Mouse (Mus musculus) adrenal gland, postnatal 36 days (tissue): ENCODE data around the gene Limk2. TPM values are rescaled to one million over a fixed set of nuclear protein-coding genes. Genes with fewer than 3 reads are reported as not detected.

Experiments used
- DNase-seq, 2 experiments: peaks; one replicate each; pipeline ENCODE4 v3.0.0; 2021; ENCODE audit warnings: mixed read lengths in 1 of 2
- total RNA-seq, 2 experiments: library from RNA; stranded (reverse); gene quantifications; 2 replicates each; pipeline ENCODE4 v1.2.3; 2021

Gene Limk2
- total RNA-seq, 2 experiments from 2014 or later = 15.6 to 25.4 TPM

DNA sequence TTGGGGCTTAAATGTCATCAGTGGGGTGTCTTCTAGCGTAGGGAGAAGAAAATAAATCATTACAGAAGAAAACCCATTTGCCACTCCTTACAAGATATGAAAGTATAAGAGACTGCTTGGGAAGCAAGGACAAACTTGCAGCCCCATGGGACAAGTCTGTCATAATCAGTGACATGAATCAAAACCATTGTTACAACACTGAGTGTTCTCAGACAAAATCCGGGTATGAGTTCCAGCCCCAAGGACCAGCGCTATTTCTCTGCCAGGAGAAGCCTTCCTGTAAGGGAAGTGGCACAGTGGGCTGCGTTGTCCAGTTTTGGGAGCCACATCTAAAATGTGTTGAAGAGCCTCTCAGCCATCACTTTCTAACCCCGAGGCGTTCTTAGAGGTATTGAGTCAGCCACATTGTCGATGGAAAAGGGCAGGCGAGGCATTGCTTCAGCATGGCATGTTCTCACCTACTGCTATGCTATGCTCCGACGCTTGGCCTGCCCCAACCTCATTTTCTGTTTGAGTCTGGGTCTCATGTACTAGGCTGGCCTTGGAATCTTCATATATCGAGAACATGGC, 74.8 kb downstream of the Limk2 start:
- DNase-seq = peak in 1 of 2 experiments; percentile 41

DNA sequence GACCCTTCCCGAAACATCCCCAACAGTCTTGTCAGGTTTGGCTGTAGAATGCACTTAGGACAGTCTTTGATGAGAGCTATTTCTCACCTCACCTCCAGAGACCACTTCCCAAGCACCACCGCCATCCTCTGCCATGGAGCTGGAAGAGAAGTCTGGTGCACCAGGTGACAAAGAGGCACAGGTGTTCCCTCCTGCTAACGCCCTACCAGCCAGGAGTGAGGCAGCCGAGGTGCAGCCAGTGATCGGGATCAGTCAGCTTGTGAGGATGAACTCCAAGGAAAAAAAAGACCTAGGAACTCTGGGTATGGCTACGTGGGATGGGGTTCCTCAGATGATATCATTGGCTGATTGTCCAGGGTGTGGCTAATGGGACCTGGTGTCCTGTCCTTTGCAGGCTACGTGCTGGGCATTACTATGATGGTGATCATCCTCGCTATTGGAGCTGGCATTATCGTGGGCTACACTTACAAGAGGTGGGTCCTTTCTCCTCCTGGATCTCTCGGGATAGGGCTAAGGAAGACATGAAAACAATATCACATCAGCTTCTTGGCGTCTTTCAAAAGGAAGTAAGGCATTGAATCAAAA, 75.8 kb downstream of the Limk2 start:
- no peak for DNase-seq

- peak; percentile 95 to 96 for DNase-seq
Measured at GRCm38 (mm10) chr11:3331756-3332642, 77.0 kb downstream of the Limk2 start.

GRCm38 (mm10) chr11:3330991-3331750, 77.8 kb downstream of the Limk2 start:
- peak in 1 of 2 experiments; percentile 20 for DNase-seq

- DNase-seq = peak; percentile 88 to 91
Measured at GRCm38 (mm10) chr11:3330566-3330965, 78.4 kb downstream of the Limk2 start.

- DNase-seq = no peak
Measured at GRCm38 (mm10) chr11:3329891-3330451, 79.0 kb downstream of the Limk2 start, which contains the start of gene Pik3ip1. TSS of gene Pik3ip1 (plus strand) at chr11:3330401.

DNA sequence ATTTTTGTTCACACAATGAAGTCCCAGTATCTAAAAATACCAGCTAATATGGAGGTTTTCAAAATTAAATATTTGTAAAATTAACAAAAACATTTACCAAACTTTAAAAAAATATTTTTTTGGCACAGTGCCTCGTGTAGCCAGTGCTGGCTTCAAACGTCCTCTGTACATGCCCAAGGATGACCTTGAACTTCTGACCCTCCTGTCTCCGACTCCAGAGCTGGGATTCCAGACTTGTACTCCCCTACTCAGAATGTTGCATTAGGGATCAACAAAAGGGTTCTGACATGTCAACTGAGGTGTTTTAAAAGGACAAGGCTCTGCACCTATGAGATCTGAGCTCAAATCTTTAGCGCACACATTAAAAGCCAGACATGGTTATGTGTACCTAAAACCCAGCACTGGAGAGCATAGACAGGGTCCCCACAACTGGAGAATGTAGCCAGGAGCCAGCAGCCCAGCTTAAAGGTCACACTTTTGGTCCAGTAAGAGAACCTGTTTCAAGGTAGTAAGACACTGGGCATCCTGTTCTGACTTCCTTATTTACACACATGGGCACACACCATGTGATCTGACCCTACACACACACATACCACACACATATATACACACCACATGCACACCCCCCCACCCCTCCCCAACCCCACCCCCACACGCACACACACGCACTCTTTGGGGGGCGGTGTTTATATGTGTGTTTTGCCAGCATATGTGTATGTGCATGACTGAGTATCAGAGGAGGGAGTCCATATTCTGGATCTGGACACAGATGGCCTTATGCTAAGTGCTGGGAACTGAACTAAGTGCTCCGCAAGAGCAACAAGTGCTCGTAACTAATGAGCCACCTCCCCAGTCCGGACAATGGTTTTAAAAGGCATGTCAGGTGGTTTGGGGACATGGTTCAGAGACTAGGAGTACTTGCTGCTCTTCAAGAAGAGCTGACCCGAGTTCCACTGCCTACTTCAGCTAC, 79.9 kb downstream of the Limk2 start:
- no peak for DNase-seq

DNA sequence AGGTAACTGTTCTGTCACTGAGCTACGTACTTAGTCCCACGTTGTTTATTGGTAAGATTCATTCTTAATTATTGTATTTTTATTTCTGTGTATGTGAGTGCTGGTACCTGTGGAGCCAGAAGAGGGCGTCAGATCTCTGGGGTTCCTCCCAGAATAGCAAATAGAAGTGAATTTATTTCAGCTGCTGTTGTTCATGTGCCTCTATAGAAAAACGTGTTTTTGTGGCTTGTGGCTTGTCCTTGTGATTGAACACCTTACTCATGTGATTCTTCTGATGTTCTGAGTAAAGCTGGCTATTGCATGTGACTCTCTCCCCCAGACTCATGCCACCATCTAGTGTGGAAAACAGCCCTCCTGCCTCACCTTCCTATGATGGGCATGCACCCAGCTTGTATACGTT, 80.7 kb downstream of the Limk2 start:
- DNase-seq = no peak

- no peak for DNase-seq
Measured at GRCm38 (mm10) chr11:3318286-3318685, 90.7 kb downstream of the Limk2 start.

DNA sequence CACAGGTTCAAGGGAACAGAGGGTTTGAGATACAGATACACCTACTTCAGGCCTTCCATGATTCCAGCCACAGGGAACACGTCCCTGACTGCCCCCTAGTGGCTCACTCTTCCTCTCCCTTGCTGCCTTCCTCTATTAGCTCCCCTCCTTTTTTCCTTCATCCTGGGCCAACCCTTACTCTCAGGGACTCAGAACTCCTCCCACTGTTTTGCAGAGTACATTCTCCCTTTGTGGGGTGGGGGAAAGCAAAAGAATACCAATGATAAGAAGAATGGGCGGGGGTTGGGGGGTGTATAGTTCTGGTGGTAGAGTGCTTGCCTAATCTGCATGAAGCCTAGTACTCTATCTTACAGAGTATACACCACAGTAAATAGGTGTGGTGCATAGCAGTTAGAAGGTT, 94.8 kb downstream of the Limk2 start:
- DNase-seq = peak; percentile 74 to 84

GRCm38 (mm10) chr11:3313294-3313693, 95.7 kb downstream of the Limk2 start:
- no peak for DNase-seq

DNA sequence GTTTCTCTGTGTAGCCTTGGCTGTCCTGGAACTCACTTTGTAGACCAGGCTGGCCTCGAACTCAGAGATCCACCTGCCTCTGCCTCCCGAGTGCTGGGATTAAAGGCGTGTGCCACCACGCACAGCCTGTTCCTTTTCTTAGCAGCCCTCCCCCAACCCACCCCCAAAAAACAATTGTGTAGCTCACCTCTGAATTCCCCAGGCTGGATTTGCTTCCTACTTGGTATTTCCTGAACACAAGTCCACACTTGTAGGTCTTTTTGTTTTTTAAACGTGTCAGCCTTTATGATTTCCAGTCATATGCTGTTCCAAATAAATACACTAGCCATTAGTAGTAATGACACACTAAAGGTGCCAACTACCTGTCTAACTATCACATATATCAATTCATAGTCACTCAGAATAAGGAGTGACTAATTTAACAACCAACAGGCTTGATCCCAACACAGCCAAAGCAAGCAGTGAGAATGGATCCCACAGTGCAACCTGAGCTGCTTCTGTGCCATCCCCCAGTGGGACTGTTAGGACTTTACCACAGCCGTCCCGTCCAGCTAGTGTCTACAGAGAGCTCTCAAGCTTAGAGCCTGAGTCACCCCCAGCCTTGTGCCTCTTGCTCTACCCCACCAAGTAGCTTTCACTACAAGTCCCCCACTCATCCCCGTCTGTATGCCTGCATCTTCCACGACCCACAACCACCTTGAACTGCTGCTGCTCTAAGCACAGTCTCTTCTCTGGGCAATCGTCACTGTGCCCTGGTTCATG, 97.2 kb downstream of the Limk2 start:
- DNase-seq = no peak

DNA sequence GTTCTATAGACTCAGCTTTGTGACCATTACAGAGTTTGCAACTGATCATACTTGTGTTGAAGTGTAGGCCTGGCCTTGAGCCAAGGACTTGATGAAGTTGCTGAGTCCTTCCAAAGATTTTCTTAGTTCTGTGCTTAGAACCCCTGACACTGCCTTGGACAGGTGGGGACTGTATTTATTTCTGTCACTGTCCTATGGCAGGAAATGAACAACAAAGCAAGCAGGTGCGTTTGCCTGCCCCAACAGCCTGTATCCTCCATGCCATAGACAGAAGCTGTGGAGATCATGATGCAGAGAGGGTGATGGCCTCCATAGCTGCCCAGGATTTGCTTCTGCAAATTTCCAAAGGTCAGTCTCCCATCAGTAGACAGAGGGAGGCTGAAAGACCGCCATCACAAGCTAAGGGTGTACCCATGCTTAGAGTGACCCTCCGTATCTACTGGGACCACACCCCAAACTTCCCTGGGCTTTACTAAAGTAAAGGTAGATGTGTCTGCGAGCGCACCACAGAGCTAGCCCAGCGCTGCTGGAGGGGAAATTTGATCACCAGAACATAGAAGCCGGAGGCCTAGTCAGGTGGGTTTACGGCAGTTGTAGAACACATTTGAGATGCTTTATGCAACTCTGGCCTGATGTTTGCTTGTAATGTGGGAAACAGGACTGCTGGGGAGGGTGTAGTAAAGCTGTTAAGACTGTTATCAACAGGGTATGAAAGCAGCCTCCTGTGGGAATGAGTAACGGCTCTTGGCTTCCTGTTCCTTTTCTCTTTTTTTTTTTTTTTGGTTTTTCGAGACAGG, 98.0 kb downstream of the Limk2 start:
- no peak for DNase-seq

DNA sequence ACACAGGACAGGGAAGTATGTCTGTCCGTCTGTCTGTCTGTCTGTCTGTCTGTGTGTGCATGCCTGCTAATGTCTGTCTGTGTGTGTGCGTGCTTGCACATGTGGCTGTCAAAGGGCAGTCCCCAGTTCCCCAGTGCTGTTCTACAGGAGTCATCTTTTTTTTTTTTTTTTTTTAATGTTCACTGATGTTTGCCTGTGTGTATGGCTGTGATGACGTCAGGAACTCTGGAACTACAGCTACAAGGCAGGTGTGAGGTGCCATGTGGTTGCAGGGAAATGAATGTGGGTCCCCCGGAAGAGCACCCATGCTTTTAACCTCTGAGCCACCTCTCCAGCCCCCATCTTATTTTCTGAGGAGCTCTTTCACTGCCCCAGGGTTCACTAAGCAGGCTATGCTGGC, 99.1 kb downstream of the Limk2 start:
- no peak for DNase-seq

DNA sequence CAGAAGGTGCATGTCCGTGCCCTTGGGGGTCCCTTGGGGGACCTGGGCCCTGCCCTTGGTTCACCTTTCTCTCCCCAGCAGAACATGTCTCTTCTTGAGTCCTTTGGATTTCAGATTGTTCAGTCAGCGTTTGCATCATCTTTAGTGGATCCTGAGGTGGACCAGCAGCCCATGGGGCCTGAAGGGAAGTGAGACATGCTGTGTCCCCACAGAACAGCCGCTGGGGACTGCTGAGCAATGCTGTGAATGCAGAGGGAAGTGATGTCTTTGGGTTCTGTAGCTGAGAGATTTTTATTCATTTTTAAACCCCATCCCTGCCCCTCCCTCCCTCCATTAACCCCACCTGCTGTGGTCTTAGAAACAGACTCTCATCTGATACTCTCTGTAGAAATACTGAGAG, 101.1 kb downstream of the Limk2 start:
- DNase-seq = no peak

GRCm38 (mm10) chr11:3305821-3306220, 103.2 kb downstream of the Limk2 start:
- no peak for DNase-seq

DNA sequence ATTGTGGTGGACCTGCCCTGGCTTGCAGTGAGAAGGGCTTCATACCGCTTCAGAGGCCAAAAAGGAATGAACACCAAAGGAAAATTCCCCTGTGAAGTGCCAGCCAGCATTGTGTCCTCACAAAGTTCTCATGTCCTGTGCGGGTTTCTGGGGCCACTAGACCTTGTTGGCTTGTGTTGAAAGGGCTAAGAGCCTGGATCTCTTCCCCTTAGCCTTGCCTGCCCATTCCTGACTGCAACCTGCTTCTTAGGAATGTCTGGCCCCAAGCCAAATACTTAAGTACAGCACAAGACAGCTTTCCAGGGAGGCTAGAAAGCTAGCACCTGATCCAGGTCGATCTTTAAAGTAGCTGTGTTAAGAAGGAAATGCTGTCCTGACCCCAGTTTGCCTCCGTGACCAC, 106.2 kb downstream of the Limk2 start:
- DNase-seq = no peak

- DNase-seq = no peak
Measured at GRCm38 (mm10) chr11:3302385-3302784, 106.6 kb downstream of the Limk2 start.

DNA sequence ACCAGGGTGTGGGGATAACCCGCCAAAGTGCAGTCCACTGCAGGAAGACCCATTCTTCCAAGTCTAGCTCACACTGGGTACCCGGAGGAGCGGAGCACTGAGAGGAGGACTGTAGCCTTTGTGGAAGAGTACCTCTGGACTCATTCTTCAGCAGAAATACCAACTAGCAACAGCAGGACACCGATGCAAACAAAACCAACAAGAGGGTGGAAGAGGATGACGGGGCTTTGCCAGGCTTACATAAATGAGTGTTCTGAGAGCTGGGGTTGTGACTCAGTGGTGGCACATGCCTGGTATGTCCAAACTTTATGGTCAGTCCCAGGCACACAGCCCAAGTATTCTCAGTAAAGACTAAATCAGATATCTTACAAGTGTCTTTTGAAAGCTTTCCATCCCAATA, 107.9 kb downstream of the Limk2 start:
- no peak for DNase-seq
